Mouse (Mus musculus) hindbrain, embryonic 15.5 days (tissue): Measurements from ENCODE around the gene Spin1. TPM values are rescaled to one million over a fixed set of nuclear protein-coding genes. Genes with fewer than 3 reads are reported as not detected.

ENCODE experiments used
- ATAC-seq: fragments of 200-750 bp; cut with Nextera tagmentation; 2 replicates; pipeline ENCODE4 v1.8.0; 2017; ENCODE audit warnings: low read depth, moderate number of reproducible peaks, moderate TSS enrichment; ENCODE audit not compliant: low FRiP score
- H3K27ac ChIP-seq: fragments of 300-500 bp; sonication (generic); replicated peaks from 2 replicates; pipeline ENCODE4 v1.5.1; 2015; ENCODE audit warnings: mild to moderate bottlenecking, inconsistent platforms
- H3K27me3 ChIP-seq: fragments of 300-500 bp; sonication (generic); 2 replicates; pipeline ENCODE4 v1.6.1; 2015; ENCODE audit warnings: control low read depth, inconsistent platforms
- H3K36me3 ChIP-seq: fragments of 300-500 bp; sonication (generic); 2 replicates; pipeline ENCODE4 v1.6.1; 2015; ENCODE audit warnings: control low read depth, inconsistent platforms
- H3K4me1 ChIP-seq: fragments of 300-500 bp; sonication (generic); replicated peaks from 2 replicates; pipeline ENCODE4 v1.6.1; 2015; ENCODE audit warnings: control low read depth, inconsistent platforms
- H3K4me2 ChIP-seq: fragments of 300-500 bp; sonication (generic); 2 replicates; pipeline ENCODE4 v1.6.1; 2015; ENCODE audit warnings: moderate library complexity, mild to moderate bottlenecking, inconsistent platforms
- H3K4me3 ChIP-seq: fragments of 300-500 bp; sonication (generic); 2 replicates; pipeline ENCODE4 v1.5.1; 2015; ENCODE audit warnings: mild to moderate bottlenecking, inconsistent platforms
- H3K9ac ChIP-seq: fragments of 300-500 bp; sonication (generic); 2 replicates; pipeline ENCODE4 v1.6.1; 2015; ENCODE audit warnings: inconsistent platforms
- H3K9me3 ChIP-seq: fragments of 300-500 bp; sonication (generic); 2 replicates; pipeline ENCODE4 v1.6.1; 2016; ENCODE audit warnings: control low read depth, inconsistent platforms
- WGBS: fragments of 180-500 bp; shearing (Covaris S2); methylation state at CpG from one replicate; pipeline ENCODE4 v1.1.7; 2015; 5-methylcytosine and 5-hydroxymethylcytosine counted together
- polyA plus RNA-seq: library from polyadenylated mRNA; unstranded; fragments of >200 nt; fragmentation: Nextera tagmentation; extraction: Ambion mirVana; gene quantifications from 2 replicates; pipeline ENCODE4 v1.2.1, GENCODE M21; 2015

Gene Spin1
- polyA plus RNA-seq, 1 experiment from 2014 or later, result 150 TPM

GRCm38 (mm10) chr13:51155178-51156013, 54.7 kb downstream of the Spin1 start:
- H3K9me3 ChIP-seq, result no peaks in the 10 kb centered on the region
- H3K36me3 ChIP-seq, result peaks cover 24% of the 10 kb centered on the region
- no peak overlapping the region for H3K27ac ChIP-seq
- WGBS, result 88% methylated on average over 15 of the region's 15 CpGs
- no peak for ATAC-seq
- H3K27me3 ChIP-seq, result no peaks in the 10 kb centered on the region
- H3K4me1 ChIP-seq, result no peaks in the 10 kb centered on the region
- H3K4me2 ChIP-seq, result no peak overlapping the region
- no peak overlapping the region for H3K9ac ChIP-seq
- no peak overlapping the region for H3K4me3 ChIP-seq

GRCm38 (mm10) chr13:51156014-51156386, 55.3 kb downstream of the Spin1 start:
- ATAC-seq, result no peak
- 93% methylated on average over 6 of the region's 6 CpGs for WGBS

GRCm38 (mm10) chr13:51157291-51157690, 56.6 kb downstream of the Spin1 start:
- no peak overlapping the region for H3K4me2 ChIP-seq
- 85% methylated on average over 3 of the region's 3 CpGs for WGBS

More at GRCm38 (mm10) chr13:51156014-51156386, 55.3 kb downstream of the Spin1 start:
- Histone ChIP-seq H3K27me3 (no peaks in the 10 kb centered on the region), H3K4me2 (no peak overlapping the region), H3K4me3 (no peak overlapping the region), H3K4me1 (no peaks in the 10 kb centered on the region), H3K9ac (no peak overlapping the region), H3K27ac (no peak overlapping the region), H3K36me3 (peaks cover 22% of the 10 kb centered on the region), H3K9me3 (no peaks in the 10 kb centered on the region)

GRCm38 (mm10) chr13:51161672-51162071, 61.0 kb downstream of the Spin1 start:
- Histone ChIP-seq H3K27me3 (no peaks in the 10 kb centered on the region), H3K36me3 (no peaks in the 10 kb centered on the region), H3K4me3 (no peak overlapping the region), H3K4me2 (no peak overlapping the region), H3K9ac (no peak overlapping the region), H3K4me1 (no peaks in the 10 kb centered on the region), H3K27ac (no peak overlapping the region), H3K9me3 (no peaks in the 10 kb centered on the region)
- WGBS, result 84% methylated on average over 2 of the region's 2 CpGs
- ATAC-seq, result no peak

More at GRCm38 (mm10) chr13:51157291-51157690, 56.6 kb downstream of the Spin1 start:
- H3K4me3 ChIP-seq, result no peak overlapping the region
- no peaks in the 10 kb centered on the region for H3K27me3 ChIP-seq
- no peaks in the 10 kb centered on the region for H3K4me1 ChIP-seq
- H3K27ac ChIP-seq, result no peak overlapping the region
- no peak overlapping the region for H3K9ac ChIP-seq
- peaks cover 22% of the 10 kb centered on the region for H3K36me3 ChIP-seq
- ATAC-seq, result no peak
- no peaks in the 10 kb centered on the region for H3K9me3 ChIP-seq

- Histone ChIP-seq H3K27me3 (no peaks in the 10 kb centered on the region), H3K9me3 (no peaks in the 10 kb centered on the region), H3K4me1 (no peaks in the 10 kb centered on the region), H3K9ac (no peak overlapping the region), H3K27ac (no peak overlapping the region), H3K4me2 (no peak overlapping the region), H3K4me3 (no peak overlapping the region), H3K36me3 (no peaks in the 10 kb centered on the region)
- 82% methylated on average over 6 of the region's 6 CpGs for WGBS
- ATAC-seq, result 0 out of 2 replicates have a peak, but pooled peaks have one; percentile 23
Observed at GRCm38 (mm10) chr13:51162246-51162645, 61.6 kb downstream of the Spin1 start.

GRCm38 (mm10) chr13:51166711-51167110, 66.0 kb downstream of the Spin1 start:
- 76% methylated on average over 11 of the region's 11 CpGs for WGBS
- no peak overlapping the region for H3K4me3 ChIP-seq
- H3K4me1 ChIP-seq, result peaks cover 15% of the 10 kb centered on the region
- no peaks in the 10 kb centered on the region for H3K36me3 ChIP-seq
- peaks cover under 1% of the 10 kb centered on the region; the same call in 1 of the 2 replicates for H3K27me3 ChIP-seq
- ATAC-seq, result no peak
- H3K27ac ChIP-seq, result no peak overlapping the region
- no peak overlapping the region for H3K4me2 ChIP-seq
- H3K9me3 ChIP-seq, result no peaks in the 10 kb centered on the region
- no peak overlapping the region for H3K9ac ChIP-seq

- Histone ChIP-seq H3K4me2 (peak overlapping the region; percentile 95), H3K9ac (no peak overlapping the region), H3K4me3 (peak overlapping the region; percentile 54), H3K27ac (no peak overlapping the region), H3K36me3 (no peaks in the 10 kb centered on the region), H3K27me3 (peaks cover 7% of the 10 kb centered on the region; the same call in 1 of the 2 replicates), H3K4me1 (peaks cover 20% of the 10 kb centered on the region), H3K9me3 (no peaks in the 10 kb centered on the region)
- ATAC-seq, result peak; percentile 2; the same call in 1 of the 2 replicates
- 43% methylated on average over 11 of the region's 11 CpGs for WGBS
Observed at GRCm38 (mm10) chr13:51170215-51170614, 69.5 kb downstream of the Spin1 start.

GRCm38 (mm10) chr13:51170691-51171680, 70.3 kb downstream of the Spin1 start, which contains the start of gene Nxnl2:
Gene Nxnl2, plus strand, starts transcription at chr13:51171022.
- ATAC-seq, result peak; percentile 82
- peak within 1 kb of the TSS; percentile 43 for H3K9ac ChIP-seq
- H3K9me3 ChIP-seq, result no peaks in the 10 kb centered on the region
- no peak within 1 kb of the TSS for H3K27ac ChIP-seq
- under 1% methylated on average over 60 of the region's 64 CpGs for WGBS
- peaks cover 7% of the 10 kb centered on the region; the same call in 1 of the 2 replicates for H3K27me3 ChIP-seq
- H3K4me3 ChIP-seq, result peak within 1 kb of the TSS; percentile 54
- H3K4me1 ChIP-seq, result peaks cover 20% of the 10 kb centered on the region
- peak within 1 kb of the TSS; percentile 95 for H3K4me2 ChIP-seq
- no peaks in the 10 kb centered on the region for H3K36me3 ChIP-seq

GRCm38 (mm10) chr13:51172601-51173000, 71.9 kb downstream of the Spin1 start:
- Histone ChIP-seq H3K27ac (no peak overlapping the region), H3K27me3 (peaks cover 7% of the 10 kb centered on the region; the same call in 1 of the 2 replicates), H3K4me1 (peaks cover 20% of the 10 kb centered on the region), H3K4me3 (no peak overlapping the region), H3K9me3 (no peaks in the 10 kb centered on the region), H3K9ac (no peak overlapping the region), H3K36me3 (no peaks in the 10 kb centered on the region), H3K4me2 (no peak overlapping the region; the same call in 1 of the 2 replicates)
- ATAC-seq, result no peak
- WGBS, result 77% methylated on average over 7 of the region's 7 CpGs

- WGBS, result 84% methylated on average over 10 of the region's 10 CpGs
- Histone ChIP-seq H3K4me1 (no peaks in the 10 kb centered on the region), H3K4me2 (no peak overlapping the region), H3K9me3 (no peaks in the 10 kb centered on the region), H3K9ac (no peak overlapping the region), H3K27me3 (no peaks in the 10 kb centered on the region), H3K36me3 (no peaks in the 10 kb centered on the region), H3K4me3 (no peak overlapping the region), H3K27ac (no peak overlapping the region)
- ATAC-seq, result no peak
Observed at GRCm38 (mm10) chr13:51178932-51179331, 78.3 kb downstream of the Spin1 start.

GRCm38 (mm10) chr13:51179362-51179761, 78.7 kb downstream of the Spin1 start:
- Histone ChIP-seq H3K4me2 (no peak overlapping the region), H3K9me3 (no peaks in the 10 kb centered on the region), H3K9ac (no peak overlapping the region), H3K27ac (no peak overlapping the region), H3K4me1 (no peaks in the 10 kb centered on the region), H3K4me3 (no peak overlapping the region), H3K27me3 (no peaks in the 10 kb centered on the region), H3K36me3 (no peaks in the 10 kb centered on the region)
- WGBS, result 59% methylated on average over 3 of the region's 3 CpGs
- ATAC-seq, result no peak
